Mouse (Mus musculus): ENCODE results near the gene Sh3bgrl2. TPM values are rescaled to one million over a fixed set of nuclear protein-coding genes. Genes with fewer than 3 reads are reported as not detected.

Gene Sh3bgrl2
- polyA plus RNA-seq, 1 experiment = 7.3 TPM

- no peak overlapping the region for H3K4me3 ChIP-seq (replicated peaks; ENCODE audit: extremely low read depth, low read depth, low read length)
- no peak for DNase-seq
- 67% methylated on average over 7 of the region's 7 CpGs for WGBS
- H3K4me1 ChIP-seq (ENCODE audit: control insufficient read depth, insufficient read depth, low read length) = no peaks in the 10 kb centered on the region
- TF ChIP-seq CTCF (IDR thresholded peaks at IDR 0.05; ENCODE audit: insufficient read depth, low read length) (no peak), POLR2A (IDR thresholded peaks at IDR 0.05; ENCODE audit: borderline replicate concordance, extremely low read depth, low read depth, low read length) (no peak)
Observed at GRCm38 (mm10) chr9:83582748-83583147, 34.6 kb downstream of the Sh3bgrl2 start.

GRCm38 (mm10) chr9:83586316-83587050, 38.4 kb downstream of the Sh3bgrl2 start:
- DNase-seq = no peak

GRCm38 (mm10) chr9:83587116-83587515, 39.0 kb downstream of the Sh3bgrl2 start:
- Histone ChIP-seq H3K4me1 (ENCODE audit: control insufficient read depth, insufficient read depth, low read length) (no peaks in the 10 kb centered on the region), H3K4me3 (replicated peaks; ENCODE audit: extremely low read depth, low read depth, low read length) (no peak overlapping the region)
- DNase-seq = no peak
- TF ChIP-seq POLR2A (IDR thresholded peaks at IDR 0.05; ENCODE audit: borderline replicate concordance, extremely low read depth, low read depth, low read length) (no peak), CTCF (IDR thresholded peaks at IDR 0.05; ENCODE audit: insufficient read depth, low read length) (no peak)
- 88% methylated on average over 9 of the region's 9 CpGs for WGBS

More at GRCm38 (mm10) chr9:83586316-83587050, 38.4 kb downstream of the Sh3bgrl2 start:
- TF ChIP-seq CTCF (IDR thresholded peaks at IDR 0.05; ENCODE audit: insufficient read depth, low read length) = no peak
- no peak for TF ChIP-seq POLR2A (IDR thresholded peaks at IDR 0.05; ENCODE audit: borderline replicate concordance, extremely low read depth, low read depth, low read length)
- no peaks in the 10 kb centered on the region for H3K4me1 ChIP-seq (ENCODE audit: control insufficient read depth, insufficient read depth, low read length)
- H3K4me3 ChIP-seq (replicated peaks; ENCODE audit: extremely low read depth, low read depth, low read length) = no peak overlapping the region
- 87% methylated on average over 17 of the region's 17 CpGs for WGBS

- no peak for TF ChIP-seq CTCF (IDR thresholded peaks at IDR 0.05; ENCODE audit: insufficient read depth, low read length)
- no peak for TF ChIP-seq POLR2A (IDR thresholded peaks at IDR 0.05; ENCODE audit: borderline replicate concordance, extremely low read depth, low read depth, low read length)
- Histone ChIP-seq H3K4me3 (replicated peaks; ENCODE audit: extremely low read depth, low read depth, low read length) (no peak overlapping the region), H3K4me1 (ENCODE audit: control insufficient read depth, insufficient read depth, low read length) (no peaks in the 10 kb centered on the region)
- 96% methylated on average over 2 of the region's 2 CpGs for WGBS
- DNase-seq = no peak
Observed at GRCm38 (mm10) chr9:83589063-83589462, 40.9 kb downstream of the Sh3bgrl2 start.

- no peak for DNase-seq
- H3K4me1 ChIP-seq (ENCODE audit: control insufficient read depth, insufficient read depth, low read length) = no peaks in the 10 kb centered on the region
Observed at GRCm38 (mm10) chr9:83589680-83590467, 41.7 kb downstream of the Sh3bgrl2 start.

GRCm38 (mm10) chr9:83591848-83592456, 43.8 kb downstream of the Sh3bgrl2 start:
- Histone ChIP-seq H3K4me1 (ENCODE audit: control insufficient read depth, insufficient read depth, low read length) (no peaks in the 10 kb centered on the region), H3K4me3 (replicated peaks; ENCODE audit: extremely low read depth, low read depth, low read length) (no peak overlapping the region)
- DNase-seq = no peak
- WGBS = 80% methylated on average over 10 of the region's 10 CpGs
- TF ChIP-seq POLR2A (IDR thresholded peaks at IDR 0.05; ENCODE audit: borderline replicate concordance, extremely low read depth, low read depth, low read length) (no peak), CTCF (IDR thresholded peaks at IDR 0.05; ENCODE audit: insufficient read depth, low read length) (no peak)

More at GRCm38 (mm10) chr9:83589680-83590467, 41.7 kb downstream of the Sh3bgrl2 start:
- H3K4me3 ChIP-seq (replicated peaks; ENCODE audit: extremely low read depth, low read depth, low read length) = no peak overlapping the region
- WGBS = 60% methylated on average over 14 of the region's 14 CpGs
- TF ChIP-seq POLR2A (IDR thresholded peaks at IDR 0.05; ENCODE audit: borderline replicate concordance, extremely low read depth, low read depth, low read length) (no peak), CTCF (IDR thresholded peaks at IDR 0.05; ENCODE audit: insufficient read depth, low read length) (no peak)

GRCm38 (mm10) chr9:83593811-83594210, 45.7 kb downstream of the Sh3bgrl2 start:
- WGBS = 91% methylated on average over 5 of the region's 5 CpGs
- DNase-seq = no peak
- no peak for TF ChIP-seq CTCF (IDR thresholded peaks at IDR 0.05; ENCODE audit: insufficient read depth, low read length)
- no peak for TF ChIP-seq POLR2A (IDR thresholded peaks at IDR 0.05; ENCODE audit: borderline replicate concordance, extremely low read depth, low read depth, low read length)
- H3K4me1 ChIP-seq (ENCODE audit: control insufficient read depth, insufficient read depth, low read length) = no peaks in the 10 kb centered on the region
- H3K4me3 ChIP-seq (replicated peaks; ENCODE audit: extremely low read depth, low read depth, low read length) = no peak overlapping the region

- DNase-seq = no peak
- H3K4me1 ChIP-seq (ENCODE audit: control insufficient read depth, insufficient read depth, low read length) = peaks cover 6% of the 10 kb centered on the region
- H3K4me3 ChIP-seq (replicated peaks; ENCODE audit: extremely low read depth, low read depth, low read length) = no peak overlapping the region
- 89% methylated on average over 6 of the region's 6 CpGs for WGBS
- TF ChIP-seq POLR2A (IDR thresholded peaks at IDR 0.05; ENCODE audit: borderline replicate concordance, extremely low read depth, low read depth, low read length) (no peak), CTCF (IDR thresholded peaks at IDR 0.05; ENCODE audit: insufficient read depth, low read length) (no peak)
Observed at GRCm38 (mm10) chr9:83596132-83596531, 48.0 kb downstream of the Sh3bgrl2 start.

All from lung, adult 2 months (tissue).